Mouse (Mus musculus) kidney, postnatal 0 days (tissue): ENCODE results near the gene Abcb11. TPM values are rescaled to one million over a fixed set of nuclear protein-coding genes. Genes with fewer than 3 reads are reported as not detected.
"Not testable (repeated sequence)": the region's sequence is repeated elsewhere in the genome, so short reads cannot be mapped to it uniquely, and the experiment has no call there.

ENCODE experiments used
- ATAC-seq: fragments of 200-750 bp; cut with Nextera tagmentation; replicated peaks from 2 replicates; pipeline ENCODE4 v1.8.0; 2017; ENCODE audit warnings: low read depth, moderate number of reproducible peaks, moderate TSS enrichment, moderate library complexity; ENCODE audit not compliant: low FRiP score
- DNase-seq: peaks from one replicate; pipeline ENCODE4 v3.0.0-alpha.2; 2016; ENCODE audit warnings: low spot score
- H3K27ac ChIP-seq: fragments of 300-500 bp; sonication (generic); 2 replicates; pipeline ENCODE4 v1.5.1; 2014; ENCODE audit warnings: mild to moderate bottlenecking
- H3K27me3 ChIP-seq: fragments of 300-500 bp; sonication (generic); 2 replicates; pipeline ENCODE4 v1.6.1; 2014; ENCODE audit warnings: low read length, mixed read lengths; ENCODE audit not compliant: insufficient read depth
- H3K36me3 ChIP-seq: fragments of 300-500 bp; sonication (generic); 2 replicates; pipeline ENCODE4 v1.6.1; 2014; ENCODE audit warnings: low read length, mixed read lengths; ENCODE audit not compliant: insufficient read depth
- H3K4me1 ChIP-seq: fragments of 300-500 bp; sonication (generic); replicated peaks from 2 replicates; pipeline ENCODE4 v1.6.1; 2014; ENCODE audit warnings: antibody characterized with exemption, low read length, mixed read lengths; ENCODE audit not compliant: insufficient read depth
- H3K4me2 ChIP-seq: fragments of 300-500 bp; sonication (generic); 2 replicates; pipeline ENCODE4 v1.6.1; 2014; ENCODE audit warnings: mild to moderate bottlenecking, low read length, moderate library complexity, mixed read lengths
- H3K4me3 ChIP-seq: fragments of 300-500 bp; sonication (generic); replicated peaks from 2 replicates; pipeline ENCODE4 v1.5.1; 2014; ENCODE audit warnings: low read depth, low read length
- H3K9ac ChIP-seq: fragments of 300-500 bp; sonication (generic); 2 replicates; pipeline ENCODE4 v1.6.1; 2014; ENCODE audit warnings: low read depth, low read length
- H3K9me3 ChIP-seq: fragments of 300-500 bp; sonication (generic); replicated peaks from 2 replicates; pipeline ENCODE4 v1.6.1; 2016; ENCODE audit warnings: low read length, inconsistent platforms, mixed read lengths
- CTCF ChIP-seq: IDR thresholded peaks from 2 replicates; pipeline ENCODE4 v1.5.1; 2016; ENCODE audit warnings: antibody characterized with exemption, low read depth, mild to moderate bottlenecking, moderate library complexity
- WGBS: fragments of 180-500 bp; shearing (Covaris S2); extraction: QIAGEN DNeasy Blood & Tissue Kit; methylation state at CpG from one replicate; pipeline ENCODE4 v1.1.7; 2014; 5-methylcytosine and 5-hydroxymethylcytosine counted together
- polyA plus RNA-seq: library from polyadenylated mRNA; unstranded; fragments of >200 nt; fragmentation: Nextera tagmentation; extraction: Ambion mirVana; gene quantifications from 2 replicates; pipeline ENCODE4 v1.2.1, GENCODE M21; 2015

The Abcb11 gene
- polyA plus RNA-seq, 1 experiment from 2014 or later = 0.32 TPM

DNA sequence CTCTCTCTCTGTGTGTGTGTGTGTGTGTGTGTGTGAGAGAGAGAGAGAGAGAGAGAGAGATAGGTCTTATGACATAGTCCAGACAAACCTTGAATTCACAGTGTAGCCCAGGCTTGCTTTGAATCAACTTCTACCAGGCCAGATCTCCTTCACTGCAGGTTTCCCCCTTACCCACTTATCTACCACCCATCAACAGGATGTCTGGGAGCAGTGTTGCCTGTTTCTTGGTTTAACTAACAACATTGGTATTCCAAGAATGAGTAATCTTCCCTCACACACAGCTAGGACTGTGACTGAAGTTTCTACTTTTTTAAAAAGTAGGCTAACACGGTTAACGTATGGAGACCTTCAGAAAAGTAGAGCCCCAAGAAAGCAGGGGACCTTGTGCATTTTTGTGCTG lies 34.4 kb upstream of the Abcb11 start:
- H3K4me3 ChIP-seq = no peak overlapping the region
- no peaks in the 10 kb centered on the region for H3K4me1 ChIP-seq
- TF ChIP-seq CTCF = no peak
- H3K9ac ChIP-seq = no peak overlapping the region
- DNase-seq (no peak), ATAC-seq (no peak)
- H3K27ac ChIP-seq = no peak overlapping the region
- no peaks in the 10 kb centered on the region for H3K9me3 ChIP-seq
- H3K27me3 ChIP-seq = no peaks in the 10 kb centered on the region
- H3K36me3 ChIP-seq = no peaks in the 10 kb centered on the region
- 72% methylated on average over 2 of the region's 2 CpGs for WGBS
- H3K4me2 ChIP-seq = no peak overlapping the region

DNA sequence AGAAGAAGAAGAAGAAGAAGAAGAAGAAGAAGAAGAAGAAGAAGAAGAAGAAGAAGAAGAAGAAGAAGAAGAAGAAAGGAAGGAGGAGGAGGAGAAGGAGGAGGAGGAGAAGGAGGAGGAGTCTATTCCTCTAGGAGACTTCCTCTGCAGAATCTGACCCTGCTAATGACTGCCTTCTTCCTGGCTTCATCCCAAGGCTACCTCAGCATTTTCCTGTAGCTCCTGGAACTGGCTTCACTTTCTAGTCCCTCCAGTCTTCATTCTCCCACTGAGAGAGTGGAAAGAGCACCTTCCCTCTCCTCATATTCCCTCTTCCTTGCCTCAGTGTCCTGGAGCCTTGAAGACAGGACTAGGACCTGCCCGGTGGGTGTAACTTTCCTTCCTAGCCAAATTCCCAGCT lies 22.9 kb upstream of the Abcb11 start:
- no peaks in the 10 kb centered on the region for H3K36me3 ChIP-seq

DNA sequence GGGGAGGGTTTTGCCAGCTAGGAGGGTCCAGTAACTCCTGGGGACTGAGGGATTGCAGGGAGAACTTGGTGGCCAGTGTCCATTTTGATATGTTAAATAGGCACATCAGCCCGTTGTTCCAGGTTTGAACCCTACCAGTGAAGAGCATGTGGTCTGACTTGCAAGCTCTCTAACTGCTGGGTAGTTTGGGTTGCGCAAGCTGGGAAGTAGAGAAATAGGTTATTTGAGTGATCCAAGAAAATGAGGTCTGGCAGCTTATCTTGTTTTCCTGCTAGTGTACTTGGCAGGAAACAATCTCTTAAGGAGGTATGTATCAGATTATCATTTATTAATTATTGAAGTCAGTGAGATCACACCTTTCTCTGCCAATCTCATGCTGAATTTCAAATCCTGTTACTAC lies 22.4 kb upstream of the Abcb11 start:
- H3K9ac ChIP-seq = no peak overlapping the region
- H3K36me3 ChIP-seq = no peaks in the 10 kb centered on the region
- H3K27me3 ChIP-seq = no peaks in the 10 kb centered on the region
- no peak overlapping the region for H3K4me3 ChIP-seq
- H3K4me2 ChIP-seq = no peak overlapping the region
- H3K4me1 ChIP-seq = no peaks in the 10 kb centered on the region
- 81% methylated on average over 2 of the region's 2 CpGs for WGBS
- TF ChIP-seq CTCF = no peak
- DNase-seq = no peak
- no peak for ATAC-seq
- H3K27ac ChIP-seq = no peak overlapping the region
- no peaks in the 10 kb centered on the region for H3K9me3 ChIP-seq

More for the DNA sequence above, 22.9 kb upstream of the Abcb11 start:
- H3K27ac ChIP-seq = no peak overlapping the region
- no peaks in the 10 kb centered on the region for H3K27me3 ChIP-seq
- H3K4me2 ChIP-seq = no peak overlapping the region
- no peaks in the 10 kb centered on the region for H3K4me1 ChIP-seq
- no peaks in the 10 kb centered on the region for H3K9me3 ChIP-seq
- no peak for DNase-seq
- H3K9ac ChIP-seq = no peak overlapping the region
- WGBS = 85% methylated on average over 1 of the region's 1 CpGs
- H3K4me3 ChIP-seq = no peak overlapping the region
- no peak for ATAC-seq
- no peak for TF ChIP-seq CTCF

DNA sequence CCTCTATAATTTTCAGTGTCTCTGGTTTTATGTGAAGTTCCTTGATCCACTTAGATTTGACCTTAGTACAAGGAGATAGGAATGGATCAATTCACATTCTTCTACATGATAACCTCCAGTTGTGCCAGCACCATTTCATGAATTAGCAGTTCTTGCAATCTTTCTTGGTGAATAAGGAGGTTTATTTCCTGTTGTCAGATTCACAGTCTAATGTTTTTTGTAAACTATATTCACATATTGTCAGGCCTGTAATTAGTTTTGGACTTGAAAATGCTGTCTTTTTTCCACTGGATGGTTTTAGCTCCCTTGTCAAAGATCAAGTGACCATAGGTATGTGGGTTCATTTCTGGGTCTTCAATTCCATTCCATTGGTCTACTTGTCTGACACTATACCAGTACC lies 13.0 kb upstream of the Abcb11 start:
- H3K36me3 ChIP-seq, H3K27ac ChIP-seq, H3K9ac ChIP-seq, H3K9me3 ChIP-seq, DNase-seq, H3K4me1 ChIP-seq, H3K4me2 ChIP-seq, H3K27me3 ChIP-seq, H3K4me3 ChIP-seq: not testable (repeated sequence)
- ATAC-seq = peak; percentile 100

DNA sequence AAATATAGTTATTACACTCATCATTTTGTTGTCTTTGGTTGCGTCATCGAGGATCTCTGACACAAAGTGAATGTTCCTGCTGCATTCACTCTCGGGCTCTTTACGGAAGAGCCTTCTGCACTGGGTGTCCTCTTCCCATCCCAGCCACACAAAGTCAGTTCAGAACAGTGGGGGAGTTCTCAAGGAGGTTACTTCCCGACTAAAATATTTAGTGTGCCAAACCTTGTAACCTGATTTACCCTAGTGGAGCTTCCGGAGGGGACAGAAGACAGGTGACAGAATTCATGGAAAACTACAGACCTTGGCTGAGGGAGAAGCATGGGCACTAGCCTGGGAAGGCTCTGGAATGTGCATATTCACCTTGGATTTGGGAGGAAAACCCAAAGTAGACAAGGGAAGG lies 910 bp downstream of the Abcb11 start:
- Histone ChIP-seq H3K27ac (no peak overlapping the region), H3K4me2 (no peak overlapping the region), H3K36me3 (no peaks in the 10 kb centered on the region), H3K4me1 (no peaks in the 10 kb centered on the region), H3K27me3 (no peaks in the 10 kb centered on the region), H3K9ac (no peak overlapping the region), H3K9me3 (no peaks in the 10 kb centered on the region), H3K4me3 (no peak overlapping the region)
- ATAC-seq (no peak), DNase-seq (no peak)
- WGBS = 84% methylated on average over 6 of the region's 6 CpGs
- TF ChIP-seq CTCF = no peak

DNA sequence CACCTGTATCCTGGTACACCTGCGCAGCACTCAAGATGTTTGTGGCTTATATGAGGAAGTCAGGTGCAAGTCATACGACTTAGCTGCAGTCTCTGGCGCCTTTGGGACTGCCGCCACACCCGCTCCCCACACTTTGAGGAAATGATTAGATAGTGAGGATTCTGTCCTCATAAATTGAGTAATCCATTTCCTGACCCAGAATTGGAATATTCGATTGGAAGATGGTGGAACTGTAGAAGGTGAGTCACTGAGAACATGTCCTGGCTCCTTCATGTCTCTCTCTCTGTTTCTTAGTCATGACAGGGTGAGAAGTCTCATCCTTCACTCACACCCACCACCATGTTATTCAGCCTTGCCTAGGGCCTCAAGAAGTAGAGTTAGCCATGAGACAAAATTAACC lies 10.9 kb downstream of the Abcb11 start:
- not testable (repeated sequence) for H3K9me3 ChIP-seq, H3K4me1 ChIP-seq, ATAC-seq, H3K27me3 ChIP-seq, H3K36me3 ChIP-seq, H3K4me2 ChIP-seq, DNase-seq, H3K27ac ChIP-seq, H3K4me3 ChIP-seq, H3K9ac ChIP-seq
- WGBS = 83% methylated on average over 5 of the region's 6 CpGs

DNA sequence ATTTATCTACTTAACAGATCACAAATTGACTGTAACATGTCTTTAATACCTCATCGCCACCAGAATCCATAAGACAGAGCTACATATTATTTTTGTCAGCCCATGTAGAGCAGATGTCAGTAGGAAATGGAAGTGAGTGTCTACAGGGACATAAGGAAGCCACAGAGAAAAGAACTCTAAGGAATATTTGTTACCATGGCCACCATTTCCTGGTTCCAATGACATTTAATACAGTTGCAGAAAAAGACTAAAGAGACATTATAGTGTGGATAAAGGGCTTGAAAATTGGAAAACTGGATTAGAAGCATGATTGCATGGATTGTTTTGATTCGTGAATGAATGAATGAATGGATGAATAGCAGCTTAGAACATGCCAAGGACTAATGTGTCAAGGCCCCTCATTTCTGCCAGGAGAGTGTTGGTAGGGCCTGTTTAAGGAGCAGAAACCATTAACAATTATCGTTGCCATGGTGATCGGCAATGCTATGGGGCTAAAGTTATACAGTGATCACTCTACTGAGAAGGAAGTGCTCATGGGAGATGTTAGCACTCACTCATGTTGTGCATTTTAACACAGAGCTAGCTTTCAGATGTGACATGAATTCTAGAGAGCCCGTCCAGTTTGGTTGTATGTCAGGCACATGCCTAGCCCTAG lies 13.8 kb downstream of the Abcb11 start:
- DNase-seq = no peak
- 90% methylated on average over 5 of the region's 5 CpGs for WGBS
- H3K9me3 ChIP-seq = no peaks in the 10 kb centered on the region
- no peaks in the 10 kb centered on the region for H3K4me1 ChIP-seq
- H3K9ac ChIP-seq = no peak overlapping the region
- no peak overlapping the region for H3K4me3 ChIP-seq
- no peak for ATAC-seq
- H3K4me2 ChIP-seq = no peak overlapping the region
- no peak for TF ChIP-seq CTCF
- no peaks in the 10 kb centered on the region for H3K27me3 ChIP-seq
- no peak overlapping the region for H3K27ac ChIP-seq
- H3K36me3 ChIP-seq = no peaks in the 10 kb centered on the region
